Mouse (Mus musculus) intestine, embryonic 14.5 days (tissue): Measurements from ENCODE around the gene Slc9a8. TPM values are rescaled to one million over a fixed set of nuclear protein-coding genes. Genes with fewer than 3 reads are reported as not detected.

Source experiments
- ATAC-seq: fragments of 200-750 bp; cut with Nextera tagmentation; replicated peaks from 2 replicates; pipeline ENCODE4 v1.8.0; 2017; ENCODE audit warnings: low read depth, moderate number of reproducible peaks, moderate TSS enrichment, moderate library complexity; ENCODE audit not compliant: low FRiP score, low TSS enrichment
- DNase-seq: peaks from one replicate; pipeline ENCODE4 v3.0.0-alpha.2; 2018; ENCODE audit warnings: low spot score
- H3K27ac ChIP-seq: fragments of 300-500 bp; sonication (generic); 2 replicates; pipeline ENCODE4 v1.5.1; 2014; ENCODE audit warnings: low read depth, mild to moderate bottlenecking, control low read depth
- H3K27me3 ChIP-seq: fragments of 300-500 bp; sonication (generic); replicated peaks from 2 replicates; pipeline ENCODE4 v1.6.1; 2014; ENCODE audit warnings: low read length, control low read depth; ENCODE audit not compliant: control insufficient read depth, insufficient read depth
- H3K36me3 ChIP-seq: fragments of 300-500 bp; sonication (generic); 2 replicates; pipeline ENCODE4 v1.6.1; 2014; ENCODE audit warnings: low read length, control low read depth; ENCODE audit not compliant: control insufficient read depth, insufficient read depth
- H3K4me1 ChIP-seq: fragments of 300-500 bp; sonication (generic); replicated peaks from 2 replicates; pipeline ENCODE4 v1.6.1; 2014; ENCODE audit warnings: low read length, control low read depth, mixed read lengths; ENCODE audit not compliant: control insufficient read depth, insufficient read depth
- H3K4me2 ChIP-seq: fragments of 300-500 bp; sonication (generic); 2 replicates; pipeline ENCODE4 v1.6.1; 2014; ENCODE audit warnings: low read length
- H3K4me3 ChIP-seq: fragments of 300-500 bp; sonication (generic); 2 replicates; pipeline ENCODE4 v1.5.1; 2014; ENCODE audit warnings: low read depth, low read length, control low read depth, mixed read lengths
- H3K9ac ChIP-seq: fragments of 300-500 bp; sonication (generic); 2 replicates; pipeline ENCODE4 v1.6.1; 2014; ENCODE audit warnings: mild to moderate bottlenecking, low read length
- H3K9me3 ChIP-seq: fragments of 300-500 bp; sonication (generic); 2 replicates; pipeline ENCODE4 v1.6.1; 2016; ENCODE audit warnings: low read length, control low read depth; ENCODE audit not compliant: control insufficient read depth
- WGBS: fragments of 180-500 bp; shearing (Covaris S2); extraction: QIAGEN DNeasy Blood & Tissue Kit; methylation state at CpG from one replicate; pipeline ENCODE4 v1.1.7; 2014; 5-methylcytosine and 5-hydroxymethylcytosine counted together
- polyA plus RNA-seq: library from polyadenylated mRNA; unstranded; fragments of >200 nt; fragmentation: Nextera tagmentation; extraction: Ambion mirVana; gene quantifications from 2 replicates; pipeline ENCODE4 v1.2.1, GENCODE M21; 2014

Slc9a8 gene
- polyA plus RNA-seq, 1 experiment from 2014 or later, result 21.0 TPM

DNA sequence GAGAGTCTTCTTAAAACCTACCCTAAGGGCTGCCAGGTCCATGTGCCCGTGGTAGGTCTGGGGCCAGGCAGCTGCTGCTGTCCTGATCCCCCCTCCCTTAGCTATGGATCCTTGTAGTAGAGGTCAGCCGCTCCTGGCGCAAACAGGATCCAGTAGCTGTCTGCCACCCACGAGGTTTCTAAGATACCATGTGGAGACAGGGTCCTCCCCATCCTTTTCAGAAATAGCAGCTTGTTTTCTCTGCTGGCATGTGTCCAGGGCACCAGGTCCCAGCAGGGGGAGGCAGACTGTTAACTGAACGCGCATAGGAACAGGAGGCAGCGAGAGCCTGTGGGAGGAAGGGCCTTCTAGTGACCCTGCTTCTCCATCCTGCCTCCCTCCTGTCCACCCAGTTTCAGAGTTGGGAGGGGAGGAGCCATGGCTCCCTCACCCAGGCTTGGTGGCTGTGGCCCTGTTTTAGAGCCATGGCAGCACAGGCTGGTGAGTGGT lies 54.7 kb downstream of the Slc9a8 start:
- no peak overlapping the region for H3K9ac ChIP-seq

DNA sequence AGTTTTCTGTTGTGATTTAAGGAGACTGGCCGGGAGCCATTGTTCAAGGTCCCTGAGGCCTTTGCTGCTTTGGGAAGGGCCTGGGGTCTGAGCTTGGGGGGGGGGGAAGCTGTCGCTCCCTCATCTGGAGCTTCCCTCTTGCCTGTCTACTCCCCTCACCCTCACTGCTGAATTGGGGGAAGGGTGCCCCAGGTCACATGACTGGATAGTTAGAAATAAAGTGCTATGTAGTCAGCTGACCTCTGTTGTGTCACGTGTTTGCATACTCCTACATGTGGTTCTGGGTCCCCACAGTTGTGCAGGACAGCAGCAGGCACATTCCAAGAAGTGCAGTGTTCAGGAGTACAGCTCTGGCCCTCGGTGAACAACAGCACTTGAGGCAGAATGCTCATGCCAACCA lies 55.2 kb downstream of the Slc9a8 start:
- H3K9me3 ChIP-seq, result no peaks in the 10 kb centered on the region
- no peak overlapping the region for H3K9ac ChIP-seq
- H3K4me2 ChIP-seq, result 0 out of 2 replicates have a peak overlapping the region, but pooled peaks have one; percentile 6
- 65% methylated on average over 4 of the region's 4 CpGs for WGBS
- no peak; the same call in 1 of the 2 replicates for ATAC-seq
- peaks cover 31% of the 10 kb centered on the region for H3K36me3 ChIP-seq
- DNase-seq, result no peak
- H3K27ac ChIP-seq, result peak overlapping the region; percentile 58
- no peaks in the 10 kb centered on the region for H3K27me3 ChIP-seq
- no peak overlapping the region for H3K4me3 ChIP-seq
- peaks cover 15% of the 10 kb centered on the region for H3K4me1 ChIP-seq

More for the DNA sequence above, 54.7 kb downstream of the Slc9a8 start:
- no peaks in the 10 kb centered on the region for H3K27me3 ChIP-seq
- DNase-seq, result peak; percentile 76
- ATAC-seq, result peak; percentile 52; the same call in 1 of the 2 replicates
- H3K9me3 ChIP-seq, result no peaks in the 10 kb centered on the region
- WGBS, result 19% methylated on average over 7 of the region's 7 CpGs
- H3K4me1 ChIP-seq, result peaks cover 15% of the 10 kb centered on the region
- H3K4me2 ChIP-seq, result 0 out of 2 replicates have a peak overlapping the region, but pooled peaks have one; percentile 6
- peak overlapping the region; percentile 58 for H3K27ac ChIP-seq
- H3K4me3 ChIP-seq, result no peak overlapping the region
- peaks cover 36% of the 10 kb centered on the region for H3K36me3 ChIP-seq

DNA sequence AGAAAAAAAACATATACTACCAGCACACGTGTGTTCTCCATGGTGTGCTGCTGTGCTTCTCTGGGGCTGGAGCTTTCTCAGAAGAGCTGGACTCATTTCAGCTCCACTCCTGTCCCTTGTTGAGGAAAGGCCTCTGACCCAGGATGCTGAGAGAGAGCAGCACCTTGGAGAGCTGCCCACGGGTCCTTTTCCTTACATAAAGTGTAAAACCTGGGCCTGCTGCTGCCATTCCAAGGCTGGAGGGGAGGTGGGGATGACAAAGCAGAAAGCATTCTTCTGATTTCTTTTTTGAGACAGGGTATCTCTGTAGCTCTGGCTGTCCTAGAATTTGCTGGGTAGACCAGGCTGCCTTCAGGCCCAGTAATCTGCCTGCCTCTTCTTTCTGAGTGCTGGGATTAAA lies 56.6 kb downstream of the Slc9a8 start:
- ATAC-seq (no peak), DNase-seq (no peak)
- H3K36me3 ChIP-seq, result peaks cover 28% of the 10 kb centered on the region
- no peak overlapping the region for H3K4me3 ChIP-seq
- H3K4me1 ChIP-seq, result peaks cover 15% of the 10 kb centered on the region
- H3K9me3 ChIP-seq, result no peaks in the 10 kb centered on the region
- H3K27me3 ChIP-seq, result no peaks in the 10 kb centered on the region
- H3K9ac ChIP-seq, result no peak overlapping the region
- 30% methylated on average over 2 of the region's 2 CpGs for WGBS
- no peak overlapping the region for H3K27ac ChIP-seq
- H3K4me2 ChIP-seq, result no peak overlapping the region

DNA sequence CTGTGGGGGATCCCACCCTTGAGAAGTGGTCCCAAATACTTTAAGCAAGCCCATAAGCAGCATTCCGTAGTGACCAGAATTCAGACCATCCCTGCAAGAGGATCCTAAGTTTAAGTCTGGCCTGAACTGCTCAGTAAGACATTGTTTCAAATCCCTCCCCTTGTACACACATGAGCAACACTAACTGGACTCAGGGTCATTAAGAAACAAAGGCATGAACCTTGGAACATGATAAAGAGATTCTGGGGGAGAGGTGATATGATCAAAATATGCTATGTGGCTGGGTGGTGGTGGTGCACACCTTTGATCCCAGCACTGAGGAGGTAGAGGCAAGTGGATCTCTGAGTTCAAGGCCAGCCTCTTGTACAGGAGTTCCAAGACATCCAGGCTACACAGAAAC lies 58.0 kb downstream of the Slc9a8 start:
- H3K4me3 ChIP-seq, result no peak overlapping the region
- no peak overlapping the region for H3K4me2 ChIP-seq
- no peaks in the 10 kb centered on the region for H3K27me3 ChIP-seq
- no peak for DNase-seq
- 96% methylated on average over 1 of the region's 1 CpGs for WGBS
- peaks cover 15% of the 10 kb centered on the region for H3K4me1 ChIP-seq
- H3K27ac ChIP-seq, result no peak overlapping the region
- ATAC-seq, result no peak
- no peaks in the 10 kb centered on the region for H3K9me3 ChIP-seq
- peaks cover 29% of the 10 kb centered on the region for H3K36me3 ChIP-seq
- H3K9ac ChIP-seq, result no peak overlapping the region

DNA sequence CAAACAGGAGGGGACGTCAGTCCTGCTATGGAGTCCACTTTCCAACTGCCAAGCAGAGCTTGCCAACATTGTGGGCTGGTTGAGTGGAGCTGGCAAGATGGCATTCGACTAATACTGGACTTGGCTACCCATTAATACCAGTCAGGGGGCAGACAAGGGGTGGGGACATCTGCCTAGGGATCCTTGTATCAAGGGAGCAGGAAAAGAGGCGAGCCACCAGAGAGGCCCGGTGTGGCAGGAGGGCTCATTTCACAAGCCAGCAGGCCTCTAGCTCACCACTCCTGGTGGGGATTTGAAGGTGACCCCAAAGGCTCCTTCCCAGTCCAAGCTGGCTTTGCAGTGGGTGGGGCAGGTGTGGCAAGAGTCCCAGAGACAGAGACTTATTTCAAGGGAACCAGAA lies 61.2 kb downstream of the Slc9a8 start:
- 85% methylated on average over 4 of the region's 4 CpGs for WGBS
- no peak overlapping the region for H3K4me2 ChIP-seq
- no peak overlapping the region for H3K4me3 ChIP-seq
- peaks cover 39% of the 10 kb centered on the region for H3K36me3 ChIP-seq
- no peaks in the 10 kb centered on the region for H3K9me3 ChIP-seq
- ATAC-seq (no peak), DNase-seq (no peak)
- no peaks in the 10 kb centered on the region for H3K27me3 ChIP-seq
- no peak overlapping the region for H3K27ac ChIP-seq
- H3K9ac ChIP-seq, result no peak overlapping the region
- H3K4me1 ChIP-seq, result no peaks in the 10 kb centered on the region

DNA sequence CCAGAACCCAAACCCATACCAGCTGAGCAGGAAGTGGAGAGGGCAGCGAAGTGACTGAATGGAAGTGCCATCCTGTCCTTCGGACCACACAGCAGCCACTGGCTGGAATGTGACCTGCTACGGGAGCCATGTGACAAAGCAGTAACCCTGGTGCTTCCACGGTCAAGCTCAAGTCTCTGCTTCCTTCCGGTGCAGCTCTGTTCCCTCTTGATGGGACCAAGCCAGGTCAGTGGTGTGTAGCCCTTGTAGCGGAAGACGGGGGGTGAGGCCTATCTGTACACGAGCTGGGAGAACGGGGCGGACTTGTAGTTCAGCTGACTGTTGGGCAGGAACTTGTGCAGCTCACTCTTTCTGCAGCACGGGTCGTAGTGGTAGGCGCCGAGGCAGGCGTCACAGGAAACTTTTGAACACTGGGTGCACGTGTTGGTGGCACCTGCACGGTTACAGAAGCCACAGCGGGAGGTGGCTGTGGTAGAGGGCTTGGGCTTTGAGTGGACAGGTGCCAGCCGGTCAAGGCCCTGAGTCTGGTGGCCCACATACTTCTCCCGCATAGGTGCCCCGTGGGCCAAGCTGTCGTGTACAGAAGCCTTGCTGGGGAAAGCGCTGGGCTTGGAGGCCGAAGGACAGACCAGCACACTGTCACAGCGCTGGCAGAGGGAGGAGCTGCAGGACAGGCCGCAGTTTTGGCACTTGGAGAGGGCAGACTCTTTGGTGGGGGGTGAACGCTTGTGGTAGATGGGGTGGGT lies 61.7 kb downstream of the Slc9a8 start:
- Histone ChIP-seq H3K27ac (no peak overlapping the region), H3K9me3 (no peaks in the 10 kb centered on the region), H3K9ac (no peak overlapping the region), H3K4me2 (no peak overlapping the region), H3K36me3 (peaks cover 40% of the 10 kb centered on the region), H3K4me3 (no peak overlapping the region), H3K4me1 (no peaks in the 10 kb centered on the region), H3K27me3 (no peaks in the 10 kb centered on the region)
- ATAC-seq, result no peak
- 93% methylated on average over 27 of the region's 27 CpGs for WGBS
- DNase-seq, result no peak

DNA sequence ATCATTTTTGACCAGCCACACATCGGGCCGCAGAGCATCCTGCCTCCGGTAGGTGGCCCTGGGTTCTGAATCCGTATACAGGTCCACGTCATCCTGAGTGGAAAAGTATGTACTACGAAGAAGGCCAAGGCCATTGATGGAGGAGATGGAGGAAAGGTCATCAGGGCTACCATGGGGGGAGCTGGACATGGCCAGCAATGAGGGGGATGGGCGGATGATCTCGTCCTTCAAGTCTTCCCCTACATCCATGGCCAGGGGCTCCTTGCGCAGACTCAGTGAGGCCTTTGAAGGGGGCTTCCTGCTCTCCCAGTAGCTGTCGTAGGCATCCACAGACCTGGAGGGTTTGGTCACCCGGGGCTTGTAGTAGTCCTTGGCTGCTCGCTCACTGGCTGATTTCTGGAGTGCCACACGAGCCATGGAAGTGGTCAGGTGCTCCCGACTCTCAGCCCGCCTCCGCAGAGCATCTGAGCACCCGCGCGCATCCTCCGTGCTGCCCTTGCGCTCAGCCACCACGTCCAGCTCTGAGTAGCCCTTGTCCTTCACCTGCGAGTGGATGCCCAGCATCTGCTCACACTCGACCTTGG lies 62.4 kb downstream of the Slc9a8 start:
- Histone ChIP-seq H3K4me2 (no peak overlapping the region), H3K9me3 (no peaks in the 10 kb centered on the region), H3K4me3 (no peak overlapping the region), H3K4me1 (no peaks in the 10 kb centered on the region), H3K27ac (no peak overlapping the region), H3K36me3 (peaks cover 40% of the 10 kb centered on the region), H3K27me3 (no peaks in the 10 kb centered on the region), H3K9ac (no peak overlapping the region)
- DNase-seq (no peak), ATAC-seq (no peak)
- WGBS, result 93% methylated on average over 24 of the region's 24 CpGs

DNA sequence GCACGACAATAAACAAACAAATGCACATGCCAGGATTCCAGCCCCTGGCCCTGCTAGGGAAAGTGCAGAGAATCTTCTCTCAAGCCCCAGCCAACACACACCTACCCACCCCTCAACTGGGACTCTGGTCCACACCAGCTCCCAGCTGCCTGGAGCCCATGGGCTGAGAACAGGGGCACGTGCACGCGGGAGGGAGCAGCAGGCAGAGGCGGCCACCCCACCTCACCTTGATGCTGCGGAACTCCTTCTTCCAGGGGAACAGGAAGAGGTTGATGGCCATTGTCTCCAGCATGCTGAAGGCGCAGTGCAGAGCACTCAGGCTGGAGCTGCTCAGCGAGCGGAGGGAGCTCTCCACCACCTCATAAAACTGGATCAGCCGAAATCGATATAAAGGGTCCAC lies 63.4 kb downstream of the Slc9a8 start:
- WGBS, result 97% methylated on average over 11 of the region's 11 CpGs
- no peaks in the 10 kb centered on the region for H3K9me3 ChIP-seq
- H3K36me3 ChIP-seq, result peaks cover 40% of the 10 kb centered on the region
- DNase-seq (no peak), ATAC-seq (no peak)
- H3K4me3 ChIP-seq, result no peak overlapping the region
- no peak overlapping the region for H3K9ac ChIP-seq
- no peaks in the 10 kb centered on the region for H3K4me1 ChIP-seq
- no peaks in the 10 kb centered on the region for H3K27me3 ChIP-seq
- no peak overlapping the region for H3K4me2 ChIP-seq
- H3K27ac ChIP-seq, result no peak overlapping the region
